Mouse (Mus musculus): Measurements from ENCODE around the gene Lmx1b.

The Lmx1b gene

GRCm38 (mm10) chr2:33543429-33544202 lies 96.7 kb downstream of the Lmx1b start:
- DNase-seq (ENCODE audit: low read depth, low spot score): peak; percentile 82

DNA sequence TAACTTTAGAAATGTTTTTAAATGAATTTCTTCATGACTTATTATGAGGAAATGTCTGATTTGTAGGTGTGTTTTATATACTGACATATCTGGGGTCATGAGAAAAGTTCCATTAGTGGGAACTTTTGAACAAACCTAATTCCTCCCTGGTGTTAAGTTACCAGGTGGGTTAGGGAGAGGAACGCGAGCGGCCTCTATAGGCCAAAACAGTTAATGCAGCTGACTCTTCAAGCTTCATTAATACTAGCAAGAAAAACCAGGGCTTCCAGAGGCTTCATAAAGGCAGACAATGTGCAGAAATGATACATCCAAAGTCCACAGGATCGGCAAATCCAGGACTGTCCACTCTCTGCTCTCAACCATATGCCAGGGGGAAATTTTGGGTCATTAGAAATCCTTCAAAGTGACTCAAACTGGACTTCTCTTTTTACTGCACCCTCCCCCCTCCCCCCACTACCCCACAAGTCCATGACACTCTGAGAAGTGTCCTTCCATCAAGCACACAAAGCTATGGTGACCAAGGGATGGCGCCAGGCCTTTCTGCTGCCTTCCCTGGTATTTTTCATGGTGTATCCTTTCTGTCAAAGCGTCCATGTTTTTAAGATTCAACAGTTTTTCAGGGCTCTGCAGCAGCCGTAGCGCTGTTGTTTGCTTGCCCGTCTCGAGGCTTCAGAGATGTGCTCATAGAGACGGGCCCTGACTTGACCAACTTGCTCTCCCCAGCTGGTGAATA lies 97.4 kb downstream of the Lmx1b start:
- peak; percentile 81 for DNase-seq (ENCODE audit: low read depth, low spot score)

DNA sequence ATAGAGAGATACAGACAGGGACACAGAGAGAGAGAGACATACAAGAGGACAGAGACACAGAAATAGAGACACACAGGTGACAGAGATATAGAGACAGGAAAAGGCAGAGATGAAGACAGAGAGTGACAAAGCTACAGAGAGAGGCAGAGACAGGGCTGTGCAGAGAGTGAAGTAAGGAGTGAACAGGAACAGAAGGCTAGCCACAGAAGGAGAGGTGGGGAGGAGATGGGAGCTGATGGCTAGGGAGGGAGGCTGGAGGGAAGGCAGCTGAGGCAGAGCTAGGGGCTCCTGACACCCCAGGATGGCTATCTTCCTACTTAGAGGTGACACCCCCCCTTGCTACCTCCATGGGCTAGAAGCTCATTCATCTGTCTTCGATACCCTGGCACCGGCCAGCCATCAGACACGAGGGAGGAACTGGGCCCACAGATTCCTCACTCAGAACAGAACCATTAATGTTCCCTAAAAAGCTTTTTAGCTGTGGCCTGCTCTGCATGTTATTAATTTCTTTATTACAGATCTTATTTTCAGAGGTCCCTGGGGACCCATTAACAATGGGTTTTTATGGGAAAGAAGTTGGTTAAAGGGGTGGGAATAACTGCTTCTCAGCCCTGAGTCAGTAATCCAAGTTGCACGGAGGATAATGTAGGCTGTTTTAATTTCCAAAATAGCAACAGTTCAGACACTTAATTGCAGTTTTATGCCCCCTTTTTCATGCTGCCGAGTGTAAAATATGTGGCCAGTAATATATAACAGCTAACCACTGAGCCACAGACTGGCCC lies 114.8 kb downstream of the Lmx1b start:
- DNase-seq (ENCODE audit: low read depth, low spot score): no peak

DNA sequence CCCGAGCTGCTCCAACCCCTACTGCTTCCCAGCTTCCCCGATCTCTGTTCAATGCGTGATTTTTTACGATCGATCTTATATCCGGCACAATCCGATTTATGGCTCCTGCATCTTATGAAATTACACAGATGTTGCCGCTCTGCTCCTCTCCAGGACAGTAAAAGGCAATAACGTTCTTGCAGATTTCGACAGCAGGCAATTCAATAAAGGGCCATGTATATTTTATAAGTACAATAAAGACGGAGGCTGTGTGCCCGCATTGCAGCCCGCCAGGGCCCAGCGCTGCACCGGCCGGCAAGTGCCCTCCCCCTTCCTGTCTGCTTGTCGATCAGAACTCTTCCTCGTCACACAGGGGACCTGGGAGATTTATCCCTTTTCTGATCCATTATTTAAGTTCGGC lies 124.5 kb downstream of the Lmx1b start:
- DNase-seq (ENCODE audit: low read depth, low spot score): no peak

DNA sequence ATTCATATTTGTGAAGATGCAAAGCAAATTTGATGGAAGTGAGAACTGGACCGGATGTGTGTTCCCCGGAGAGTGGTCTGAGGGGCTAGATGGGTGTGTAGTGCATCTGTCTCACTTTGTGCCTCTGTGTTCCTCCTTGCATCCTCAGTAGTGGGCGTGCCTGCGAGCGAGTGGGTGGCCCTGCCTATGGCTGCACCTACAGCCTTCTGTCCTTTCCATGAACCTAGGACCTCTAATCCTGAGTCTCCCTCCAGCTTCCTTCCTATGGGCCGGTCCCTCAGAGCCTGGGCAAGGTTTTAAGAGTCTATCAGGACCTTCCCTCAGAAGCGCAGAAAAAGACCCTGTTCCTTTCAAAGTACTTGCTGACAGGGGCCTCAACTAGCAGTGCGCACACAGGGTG lies 124.9 kb downstream of the Lmx1b start:
- no peak for DNase-seq (ENCODE audit: low read depth, low spot score)
